Mouse (Mus musculus) bone marrow macrophage, adult 2 months (primary cell): ENCODE results near the gene Krt36.

Source experiments
- CTCF ChIP-seq: IDR thresholded peaks from 2 replicates; pipeline ENCODE4 v1.5.1; 2012; ENCODE audit warnings: low read depth, mild to moderate bottlenecking, low read length, moderate library complexity
- POLR2A ChIP-seq: IDR thresholded peaks from 2 replicates; pipeline ENCODE4 v1.6.1; 2012; ENCODE audit warnings: mild to moderate bottlenecking, low read depth, low read length, borderline replicate concordance

- TF ChIP-seq CTCF = no peak
- no peak for TF ChIP-seq POLR2A
Measured at GRCm38 (mm10) chr11:100073873-100074272, 31.6 kb downstream of the Krt36 start.
